Mouse (Mus musculus) myocyte (in vitro differentiated cells): ENCODE measurements around the gene Zfp872.

Experiments
- E2F4 ChIP-seq: IDR thresholded peaks from one replicate; pipeline ENCODE4 v1.6.1; 2011; ENCODE audit warnings: mild to moderate bottlenecking, control low read depth, moderate library complexity; ENCODE audit not compliant: insufficient read depth
- MAX ChIP-seq: IDR thresholded peaks from one replicate; pipeline ENCODE4 v1.6.1; 2011; ENCODE audit warnings: low read depth, mild to moderate bottlenecking, control low read depth
- POLR2A ChIP-seq: IDR thresholded peaks from one replicate; pipeline ENCODE4 v1.6.1; 2011; ENCODE audit warnings: low read depth, mild to moderate bottlenecking, control low read depth, moderate library complexity; ENCODE audit not compliant: insufficient read length
- USF1 ChIP-seq: IDR thresholded peaks from one replicate; pipeline ENCODE4 v1.6.1; 2011; ENCODE audit warnings: low read depth, mild to moderate bottlenecking, control low read depth, moderate library complexity

- no peak for TF ChIP-seq USF1
- TF ChIP-seq POLR2A, result no peak
- TF ChIP-seq E2F4, result no peak
- no peak for TF ChIP-seq MAX
Measured at GRCm38 (mm10) chr9:22240001-22240400, 52.1 kb downstream of the Zfp872 start.
